Mouse (Mus musculus) thymus, postnatal 10 days (tissue): Measurements from ENCODE around the gene Gorab.

Source experiments
- DNase-seq, 2 experiments: peaks; one replicate each; pipeline ENCODE4 v3.0.0; 2021; ENCODE audit warnings: low spot score in 2 of 2

Gene Gorab

DNA sequence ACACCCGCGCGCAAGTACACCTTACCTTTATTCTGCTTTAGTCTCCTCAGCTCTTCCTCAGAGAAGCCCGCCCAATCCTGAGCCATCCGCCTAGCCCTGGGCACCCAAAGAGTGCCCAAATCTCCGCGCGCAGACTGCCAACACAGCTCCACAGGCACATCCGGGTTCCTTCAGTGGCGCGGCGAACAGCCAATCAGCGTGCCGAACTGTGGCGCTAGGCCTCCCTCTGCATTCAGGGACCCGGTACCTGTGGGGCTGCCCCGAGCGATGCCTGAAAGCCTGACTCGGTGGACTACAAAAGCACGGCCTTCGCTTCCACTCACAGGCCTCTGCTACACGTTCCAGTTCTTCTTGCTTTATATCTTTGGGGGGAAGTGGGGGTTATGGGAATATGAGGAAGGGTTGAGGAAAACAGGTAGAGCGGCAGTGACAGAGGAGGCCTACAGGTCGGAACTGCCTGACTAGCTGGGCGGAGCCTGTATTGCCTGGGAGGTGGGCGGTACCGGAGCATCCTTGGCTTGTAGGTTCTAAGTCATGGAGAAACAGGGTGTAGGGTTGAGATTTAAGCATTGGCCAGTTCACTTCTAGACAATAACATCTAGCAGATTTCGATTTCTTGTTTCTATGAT, at the start of gene Gorab:
Gorab (minus strand) TSS at position 172 of the 629 bp plus-strand sequence.
- peak; percentile 88 to 89 for DNase-seq

DNA sequence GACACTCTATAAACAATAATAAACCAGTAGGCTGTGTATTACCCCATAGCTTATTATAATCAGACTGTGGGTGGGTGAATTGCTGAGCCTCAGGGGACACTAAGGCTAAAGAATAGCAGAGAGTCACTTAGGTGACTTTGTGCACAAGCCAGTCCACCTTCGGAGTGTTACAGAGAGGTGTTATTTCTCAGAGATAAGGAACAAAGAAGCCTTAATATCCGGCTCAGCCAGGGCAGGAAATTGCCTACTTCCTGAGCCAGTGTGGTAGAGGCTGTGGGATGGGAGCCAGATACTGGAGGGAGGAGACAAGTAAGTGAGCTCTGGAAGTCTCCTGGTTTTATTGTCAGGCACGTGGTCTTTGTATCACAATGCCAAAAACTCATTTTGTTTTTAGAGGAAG, 40.4 kb upstream of the Gorab start:
- no peak for DNase-seq

DNA sequence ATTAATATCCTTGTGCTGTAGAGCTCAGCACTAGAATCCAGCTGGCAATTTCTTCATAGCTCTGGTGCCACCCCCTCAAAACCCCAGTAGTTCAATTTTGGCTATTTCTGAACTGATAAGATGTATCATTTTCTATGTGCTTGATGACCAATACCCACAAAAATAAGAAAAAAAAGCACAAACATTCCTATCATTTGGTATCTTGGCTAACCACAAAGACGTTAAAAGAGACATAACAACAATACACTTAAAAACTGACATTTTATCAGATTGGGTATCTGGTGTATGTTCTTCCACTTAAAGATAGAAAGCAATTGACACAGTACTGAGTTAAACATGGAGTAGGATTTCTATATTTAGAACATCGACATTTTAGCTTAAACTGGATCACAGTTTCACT, 35.5 kb upstream of the Gorab start:
- DNase-seq = no peak

DNA sequence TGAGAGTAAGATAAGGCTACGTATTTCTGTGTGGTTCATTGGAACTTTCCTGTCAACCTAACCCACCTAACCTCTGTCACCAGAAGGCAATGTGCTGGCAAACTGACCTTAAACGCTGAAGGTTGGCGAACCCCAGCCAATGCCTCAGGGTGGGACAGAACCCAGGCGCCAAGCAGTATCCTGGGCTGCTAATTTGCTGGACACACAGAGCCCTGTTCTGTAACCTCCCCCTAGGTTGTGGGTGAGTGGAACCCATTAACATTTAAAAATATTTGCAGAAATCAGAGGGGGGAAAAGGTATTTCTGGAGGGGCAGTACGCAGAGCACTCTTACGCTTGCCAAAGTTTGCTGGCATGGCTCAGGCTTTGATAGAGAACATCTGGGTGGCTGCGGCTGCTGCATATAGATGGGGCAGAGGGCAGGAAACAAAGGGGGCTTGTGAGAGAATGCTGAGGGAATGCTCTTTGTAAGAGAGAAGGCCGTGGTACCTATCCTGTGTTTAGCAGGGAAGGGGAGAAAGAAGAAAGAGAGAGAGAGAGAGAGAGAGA, 20.1 kb upstream of the Gorab start:
- DNase-seq = no peak

DNA sequence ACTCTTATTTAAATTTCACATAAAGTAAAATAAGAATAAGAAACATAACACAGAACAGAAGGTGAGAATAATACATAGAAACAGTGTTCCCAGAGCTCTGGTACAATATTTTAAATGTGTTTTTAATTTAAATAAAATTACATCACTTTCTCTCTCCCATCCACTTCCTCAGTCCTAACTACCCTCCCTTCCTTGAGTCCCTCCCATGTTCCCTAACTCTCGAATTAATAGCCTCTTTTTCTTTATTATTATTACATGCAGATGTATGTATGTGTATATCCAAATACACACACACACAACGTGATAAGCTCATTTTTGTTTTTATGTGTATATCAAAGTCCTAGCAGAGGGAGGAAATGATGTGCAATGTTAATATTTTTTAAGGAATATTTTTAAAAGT, 13.7 kb upstream of the Gorab start:
- no peak for DNase-seq

DNA sequence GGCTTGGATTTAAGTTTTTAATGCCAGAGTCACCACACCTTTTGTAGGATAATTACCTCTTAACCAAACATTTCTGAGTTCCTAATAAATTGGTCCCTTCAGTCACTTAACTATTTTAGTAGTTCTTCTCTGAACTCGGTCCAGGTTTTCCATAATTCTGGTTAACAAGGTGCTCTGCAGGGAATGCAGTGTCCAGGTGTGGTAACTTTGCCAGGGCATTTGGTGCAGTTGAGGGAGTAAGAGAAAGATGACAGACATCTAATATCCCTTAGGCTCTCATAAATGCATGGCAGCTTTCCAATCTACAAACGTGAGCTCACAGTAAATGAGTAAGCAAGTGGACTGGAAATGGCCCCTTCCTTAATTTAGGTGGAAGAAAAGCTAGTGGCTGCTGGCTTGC, 10.7 kb upstream of the Gorab start:
- DNase-seq = no peak

DNA sequence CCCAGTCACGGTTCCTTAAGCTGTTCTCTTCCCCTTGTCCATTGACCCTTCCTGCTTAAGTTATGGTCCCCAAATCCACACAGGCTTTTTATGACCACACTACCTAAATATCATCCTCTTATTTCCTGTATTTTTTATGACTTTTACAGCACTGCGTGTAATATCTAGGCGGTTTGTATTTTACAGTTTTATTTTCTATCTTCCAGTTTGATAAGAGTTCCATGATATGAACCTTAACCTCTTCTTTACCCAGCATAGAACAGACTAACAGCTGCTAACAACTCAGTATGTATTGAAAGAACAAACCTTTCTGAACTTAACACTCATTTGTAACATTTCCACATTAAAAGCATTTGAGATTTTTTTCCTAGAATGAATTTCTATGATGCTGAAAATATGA, 2.7 kb upstream of the Gorab start:
- no peak for DNase-seq

DNA sequence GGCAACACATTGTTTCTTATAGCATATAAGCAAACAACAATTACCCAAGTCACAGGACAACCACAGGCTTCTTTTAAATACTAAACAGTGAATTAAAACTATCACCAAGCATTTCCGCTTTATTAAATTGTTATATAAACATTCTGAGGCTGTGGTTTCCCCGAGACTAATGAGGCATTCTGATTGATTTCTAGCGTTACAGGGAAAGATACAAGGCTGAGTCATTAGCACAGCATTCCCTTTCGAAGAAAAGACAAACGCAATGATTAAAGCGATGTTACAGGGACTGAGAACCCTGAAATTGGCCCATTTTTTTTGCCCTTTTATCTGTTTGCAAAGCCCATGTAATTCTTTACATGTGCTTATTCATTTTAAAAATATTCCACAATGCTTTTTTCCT, 12.1 kb downstream of the Gorab start:
- DNase-seq = no peak

DNA sequence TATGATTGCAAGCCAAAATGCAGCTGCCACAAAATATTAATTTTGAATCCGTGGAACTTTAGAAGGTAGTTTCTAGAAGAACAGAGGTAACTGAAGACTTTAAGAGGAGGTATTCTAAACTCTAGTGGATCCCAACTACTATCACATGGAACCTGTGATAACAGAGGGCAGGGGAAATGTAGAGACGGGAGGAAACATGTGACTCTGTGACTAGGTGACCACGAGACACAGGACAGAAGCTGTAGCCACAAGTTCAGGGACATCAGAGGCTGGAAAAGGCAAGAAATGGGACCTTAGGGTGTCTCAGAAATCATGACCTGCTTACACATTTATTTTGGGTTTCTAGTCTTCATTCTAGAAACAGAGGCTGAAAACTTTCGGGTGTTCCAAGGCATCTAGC, 13.4 kb downstream of the Gorab start:
- no peak for DNase-seq

DNA sequence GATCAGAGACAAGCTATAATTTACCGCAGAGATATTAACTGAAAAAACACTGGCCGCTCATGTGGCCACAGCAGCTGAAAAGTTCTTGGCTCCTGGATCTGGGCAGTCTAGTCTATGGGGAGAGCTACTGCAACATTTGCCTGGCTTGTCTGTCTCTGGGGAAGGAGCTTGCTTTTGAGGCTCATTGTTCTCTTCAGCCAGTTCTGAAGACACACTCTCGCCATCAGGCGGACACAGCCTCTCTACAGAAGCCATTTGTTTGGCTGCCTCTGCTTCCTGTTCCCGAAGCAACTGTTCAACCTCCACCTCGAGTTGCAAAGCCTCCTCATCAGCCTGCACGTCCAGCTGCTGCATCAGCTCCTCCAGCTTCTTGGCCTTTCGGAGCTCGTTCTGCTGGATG, 17.3 kb downstream of the Gorab start:
- no peak for DNase-seq

DNA sequence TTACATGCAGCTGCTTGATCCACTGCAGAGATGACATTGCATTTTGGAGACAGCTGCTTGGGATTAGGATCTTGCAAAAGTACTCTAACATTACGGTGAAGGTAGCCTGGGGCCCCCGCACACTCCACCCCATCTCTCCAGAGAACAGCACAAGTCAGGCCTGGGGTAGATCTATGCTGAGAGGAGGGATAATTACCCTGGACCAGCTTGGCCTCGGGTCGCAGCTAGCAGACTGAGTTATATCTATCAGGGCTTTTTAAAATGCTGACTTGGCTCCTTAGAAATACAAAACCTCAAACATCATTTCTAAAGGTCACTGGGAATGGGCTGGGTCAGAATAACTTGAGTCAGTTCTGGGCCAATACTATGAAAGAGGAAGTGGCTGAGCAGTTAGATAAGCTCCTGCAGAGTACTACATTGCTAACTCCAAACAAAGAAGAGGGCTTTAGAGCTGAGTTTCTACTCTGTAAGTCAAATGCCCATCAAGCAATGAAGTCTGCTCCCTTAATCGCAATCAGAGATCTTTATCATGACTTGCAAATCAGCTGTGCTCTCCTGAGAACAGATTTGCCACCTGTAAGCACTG, 19.9 kb downstream of the Gorab start:
- DNase-seq = no peak

DNA sequence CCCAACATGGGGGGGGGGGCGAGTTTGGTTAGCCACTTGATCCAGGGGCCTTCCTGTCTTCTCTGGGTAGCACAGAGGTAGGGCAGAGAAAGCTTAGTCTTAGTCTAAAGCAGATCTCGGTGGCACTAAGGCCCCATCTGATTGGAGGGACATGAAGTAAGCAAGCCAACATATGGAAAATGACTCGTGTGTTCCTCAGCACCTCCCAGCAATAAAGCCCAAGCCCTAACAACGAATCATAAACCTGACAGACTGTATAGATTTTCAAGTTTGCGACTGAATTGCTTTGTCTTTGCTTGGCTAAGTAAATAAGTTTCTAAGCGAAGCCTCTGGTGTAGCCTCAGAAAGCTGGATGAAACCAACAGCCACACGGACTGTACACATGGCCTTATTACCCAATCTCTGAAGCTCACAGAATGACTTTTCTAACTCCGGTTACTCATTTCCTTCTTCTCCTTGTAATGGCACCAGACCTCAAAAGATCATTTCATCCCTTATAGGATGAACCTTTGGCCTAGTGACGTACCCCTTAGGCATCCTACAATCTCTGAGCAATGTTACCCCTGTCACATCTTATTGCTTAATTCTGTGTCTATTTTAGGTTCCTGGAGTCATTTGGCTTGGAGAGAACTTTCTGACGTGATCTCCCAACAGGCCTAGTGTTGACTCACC, 21.3 kb downstream of the Gorab start:
- no peak for DNase-seq

DNA sequence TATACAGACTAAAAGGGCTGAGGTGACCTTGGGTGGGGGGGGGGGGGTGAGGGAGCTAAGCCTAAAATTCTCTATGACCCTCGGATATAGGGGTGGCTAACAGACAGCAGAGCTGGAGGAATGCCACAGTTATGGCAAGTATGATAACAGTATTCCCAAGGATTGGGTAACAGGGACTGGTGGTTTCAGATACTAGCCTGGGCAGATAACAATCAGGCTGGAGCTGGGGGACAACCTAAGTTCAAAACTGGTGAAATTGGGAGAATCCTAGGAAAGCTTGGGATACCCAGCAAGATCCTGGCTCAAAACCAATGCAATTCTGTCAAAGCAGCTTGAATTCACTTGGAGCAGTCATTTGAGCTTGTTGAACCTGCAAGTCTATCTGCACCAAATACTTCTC, 22.9 kb downstream of the Gorab start:
- no peak for DNase-seq

DNA sequence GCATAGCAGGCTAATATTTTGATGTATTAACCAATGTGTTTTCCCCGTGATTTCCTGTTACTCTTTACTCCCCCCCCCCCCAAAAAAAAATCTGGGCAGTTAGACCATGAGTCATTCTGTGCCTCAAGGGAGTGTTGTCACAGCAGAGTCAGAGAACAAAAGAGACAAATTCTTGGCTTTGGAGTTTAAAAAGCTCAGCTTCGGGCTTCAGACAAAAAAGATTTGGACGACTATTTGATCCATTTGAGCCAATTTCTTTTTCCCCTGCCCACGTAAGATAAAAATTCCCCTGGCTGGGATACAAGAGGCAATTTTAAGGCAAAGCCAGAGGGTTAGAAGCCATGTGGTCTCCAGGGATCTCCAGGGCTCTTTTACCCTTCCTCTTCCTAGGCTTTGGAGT, 23.4 kb downstream of the Gorab start:
- DNase-seq = no peak

DNA sequence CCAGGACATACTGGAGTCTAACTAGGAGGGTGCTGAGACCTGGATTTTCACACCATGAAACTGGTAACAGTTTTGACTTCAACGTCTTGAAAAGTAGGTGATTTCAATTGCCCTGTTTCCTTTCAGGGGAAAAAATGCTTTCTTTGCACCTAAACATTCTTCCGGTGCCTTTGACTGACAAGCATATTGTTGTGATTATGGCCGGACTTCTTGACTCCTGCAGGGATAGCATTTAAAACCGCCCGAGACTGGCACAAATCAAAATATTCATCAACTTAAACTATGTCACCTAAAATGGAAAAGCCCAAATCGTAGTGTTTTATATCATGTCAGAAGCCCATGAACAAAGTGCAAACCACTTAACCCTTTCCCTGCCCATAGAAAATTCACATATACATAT, 25.5 kb downstream of the Gorab start:
- DNase-seq = no peak

DNA sequence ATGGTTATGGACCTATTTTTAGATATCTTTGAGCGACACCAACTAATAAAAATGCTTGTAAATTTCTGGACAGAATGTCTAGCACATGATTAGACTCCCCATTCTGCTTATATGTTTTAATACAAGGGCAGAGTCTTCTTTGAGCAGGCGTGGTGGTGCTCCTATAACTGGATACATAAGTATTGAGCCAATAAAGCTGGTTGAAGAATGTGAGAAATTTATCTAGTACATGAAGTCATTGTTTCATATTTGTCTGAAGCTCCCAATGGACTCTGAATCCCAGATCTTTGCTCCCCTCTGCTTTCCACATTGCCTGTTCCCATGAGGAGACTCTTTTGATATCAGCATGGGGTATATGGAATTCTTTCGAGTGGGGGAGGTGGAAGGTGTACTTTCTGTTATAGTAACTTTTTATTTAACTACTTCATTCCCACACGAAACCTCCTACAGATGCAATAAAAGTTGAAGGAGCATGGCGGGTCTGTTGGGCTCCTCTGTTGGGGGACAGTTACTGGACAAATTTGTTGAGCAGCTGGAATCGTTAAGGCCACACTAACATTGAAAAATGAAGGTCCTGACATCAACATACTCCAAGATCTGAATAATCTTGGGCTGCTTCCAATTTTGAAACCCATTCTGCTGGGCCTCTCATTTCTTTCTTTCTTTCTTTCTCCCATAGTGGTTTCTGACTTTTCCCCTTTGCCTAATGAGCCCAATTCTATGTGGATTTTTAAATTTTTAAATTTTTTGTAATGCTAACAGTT, 26.5 kb downstream of the Gorab start:
- no peak for DNase-seq

DNA sequence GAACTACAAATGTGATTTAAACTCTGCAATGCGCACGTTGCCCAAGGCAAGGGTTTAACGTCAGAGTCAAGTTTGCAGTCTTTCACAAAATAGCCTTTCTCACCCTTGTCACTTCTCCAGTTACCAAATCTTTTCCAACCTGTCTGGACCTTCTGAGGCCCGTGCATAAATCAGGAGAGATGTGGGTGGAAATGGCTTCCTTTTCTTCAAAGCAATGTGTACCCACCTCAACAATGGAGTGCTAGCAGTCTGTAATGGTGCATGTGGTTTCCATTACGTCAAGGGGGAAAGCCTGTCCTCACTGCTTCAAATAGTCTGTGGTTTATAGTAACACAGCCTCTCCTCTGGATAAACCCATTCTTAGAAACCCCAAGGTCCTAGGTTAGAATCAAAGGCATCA, 29.0 kb downstream of the Gorab start:
- DNase-seq = no peak

DNA sequence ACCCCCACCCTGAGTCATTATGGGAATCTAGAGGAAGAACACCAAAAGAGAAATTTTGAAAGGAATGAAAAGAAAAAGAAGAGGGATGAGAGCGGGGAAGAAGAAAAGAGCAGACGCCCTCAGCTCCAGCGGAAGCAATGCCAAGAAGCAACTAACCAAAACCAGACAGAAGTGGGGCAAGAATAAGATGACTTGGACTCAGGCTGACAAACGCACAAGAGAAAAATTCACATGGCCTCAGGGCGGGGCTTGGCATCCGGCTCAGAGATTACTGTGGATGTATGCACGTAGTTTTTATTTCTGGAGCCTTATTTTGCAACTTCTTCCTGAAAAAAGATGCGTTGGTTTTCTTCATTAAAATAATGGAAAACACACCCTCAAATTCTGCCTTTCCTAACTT, 41.3 kb downstream of the Gorab start:
- no peak for DNase-seq

DNA sequence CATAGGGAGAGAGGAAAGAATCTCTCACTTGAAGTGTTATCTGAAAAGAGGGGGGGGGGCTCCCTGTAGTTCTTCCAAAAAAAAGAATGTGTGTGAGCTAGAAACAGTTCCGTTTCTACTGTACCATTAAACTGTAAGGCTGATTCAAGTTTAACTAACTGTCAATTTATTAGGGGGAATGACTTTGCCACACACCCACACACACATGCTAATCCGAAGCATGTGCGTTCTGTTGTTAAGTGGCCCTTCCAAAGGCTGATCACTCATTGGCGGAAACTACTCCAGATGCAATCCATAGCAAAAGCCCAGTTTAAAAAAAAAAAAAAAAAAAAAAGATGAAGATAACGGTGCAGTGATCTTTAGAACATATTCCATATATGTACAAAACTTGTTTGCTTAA, 42.1 kb downstream of the Gorab start:
- no peak for DNase-seq

DNA sequence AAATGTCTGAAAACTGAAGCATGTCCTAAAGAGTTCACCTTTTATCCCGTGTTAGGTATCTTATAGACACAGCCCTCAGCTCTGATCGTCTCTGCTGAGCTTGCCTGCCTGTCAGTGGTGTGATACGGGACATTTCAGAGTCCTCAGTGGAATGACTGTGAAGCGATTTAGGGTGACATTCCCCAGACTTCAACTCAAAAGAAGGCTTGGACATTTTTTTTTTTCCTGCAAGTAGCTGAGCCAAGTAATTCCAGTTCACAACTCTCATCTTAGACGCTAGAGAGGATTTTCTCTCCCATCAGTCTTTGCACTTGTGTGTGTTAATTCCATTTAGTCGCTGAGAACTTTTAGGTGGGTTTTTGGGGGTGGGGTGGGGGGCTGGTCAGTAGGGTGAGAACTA, 42.7 kb downstream of the Gorab start:
- DNase-seq = no peak

DNA sequence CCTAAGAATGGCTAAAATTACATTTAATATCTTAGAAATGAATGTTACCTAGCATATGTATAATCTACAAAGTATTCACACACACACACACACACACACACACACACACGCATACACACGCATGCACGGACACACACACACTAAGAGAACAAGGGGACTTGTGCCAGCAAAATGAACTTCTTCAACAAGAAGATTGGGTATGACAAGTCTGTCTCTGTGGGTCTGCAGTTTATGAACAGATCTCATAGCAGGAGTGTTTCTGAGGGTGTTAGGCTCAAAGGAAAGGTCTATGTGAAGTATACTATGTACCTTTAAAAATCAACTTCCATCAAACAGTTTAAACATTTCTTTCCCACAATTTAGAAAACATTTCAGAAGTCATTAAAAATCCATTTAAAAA, 43.9 kb downstream of the Gorab start:
- DNase-seq = no peak

DNA sequence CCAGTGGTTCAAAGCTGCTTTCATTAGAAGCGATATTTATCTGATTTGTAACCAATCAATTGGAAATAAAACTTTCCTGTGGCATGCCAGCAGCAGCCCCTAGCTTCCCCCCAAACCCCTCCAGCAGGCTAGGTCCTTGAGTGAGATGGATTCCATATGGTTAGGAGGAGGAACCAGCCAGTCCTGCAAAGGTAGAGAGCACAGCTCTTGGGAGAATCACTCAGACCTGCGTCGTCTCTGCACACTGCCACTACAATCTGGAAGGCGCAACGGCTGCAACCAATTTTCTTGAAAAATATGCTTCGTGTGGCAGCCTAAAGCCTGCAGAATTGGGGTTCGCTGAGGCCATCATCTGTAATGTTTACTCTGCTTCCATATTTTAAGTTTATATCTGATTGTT, 45.3 kb downstream of the Gorab start:
- DNase-seq = no peak

DNA sequence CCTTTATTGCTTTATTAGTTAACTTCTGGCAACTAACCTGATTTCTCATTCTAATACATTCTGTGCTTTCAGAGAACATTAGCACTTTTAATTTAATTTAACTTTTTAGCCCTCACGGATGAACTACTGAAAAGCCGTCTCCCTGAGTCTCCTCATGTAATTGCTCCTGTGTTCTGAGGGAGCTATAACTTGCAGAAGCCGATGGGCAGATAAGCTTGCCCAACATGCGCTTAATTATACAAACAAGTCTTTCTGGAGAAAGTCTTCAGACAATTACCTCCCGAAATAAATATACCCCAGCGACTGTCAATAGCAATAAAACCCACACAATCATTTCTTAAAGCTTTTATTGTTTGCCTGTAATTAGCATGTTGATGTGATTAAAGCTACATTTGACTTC, 45.7 kb downstream of the Gorab start:
- DNase-seq = no peak
